Mouse (Mus musculus) liver (tissue): Measurements from ENCODE around the gene Map3k12.

ENCODE experiments used
- DNase-seq: peaks from one replicate; pipeline ENCODE4 v3.0.0-alpha.2; 2020; ENCODE audit warnings: mixed read lengths

Gene Map3k12

DNA sequence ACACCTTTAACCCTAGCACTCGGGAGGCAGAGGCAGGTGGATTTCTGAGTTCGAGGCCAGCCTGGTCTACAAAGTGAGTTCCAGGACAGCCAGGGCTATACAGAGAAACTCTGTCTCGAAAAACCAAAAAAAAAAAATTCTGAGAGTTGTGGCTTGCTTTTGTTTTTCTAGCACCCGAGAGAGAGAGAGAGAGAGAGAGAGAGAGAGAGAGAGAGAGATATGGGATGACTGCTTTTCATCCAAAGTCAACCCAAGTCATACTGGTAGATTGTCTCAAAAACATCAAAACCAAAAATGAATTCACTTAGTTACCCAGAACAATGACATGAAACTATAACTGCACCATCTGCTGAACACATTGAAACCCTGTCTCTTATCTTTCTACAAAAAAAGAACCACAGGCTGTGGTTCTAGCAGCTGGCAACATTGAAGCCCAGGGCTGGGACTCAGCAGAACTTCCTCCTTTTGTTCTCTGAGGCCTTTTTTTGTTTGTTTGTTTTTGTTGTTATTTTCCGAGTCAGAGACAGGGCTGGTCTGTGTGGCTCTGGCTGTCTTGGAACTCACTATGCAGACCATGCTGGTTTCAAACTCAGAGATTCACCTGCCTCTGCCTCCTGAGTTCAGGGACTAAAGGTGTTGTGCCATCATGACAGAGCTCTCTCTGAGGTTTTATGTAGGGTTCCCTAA lies 58.7 kb downstream of the Map3k12 start:
- peak; percentile 7 for DNase-seq

DNA sequence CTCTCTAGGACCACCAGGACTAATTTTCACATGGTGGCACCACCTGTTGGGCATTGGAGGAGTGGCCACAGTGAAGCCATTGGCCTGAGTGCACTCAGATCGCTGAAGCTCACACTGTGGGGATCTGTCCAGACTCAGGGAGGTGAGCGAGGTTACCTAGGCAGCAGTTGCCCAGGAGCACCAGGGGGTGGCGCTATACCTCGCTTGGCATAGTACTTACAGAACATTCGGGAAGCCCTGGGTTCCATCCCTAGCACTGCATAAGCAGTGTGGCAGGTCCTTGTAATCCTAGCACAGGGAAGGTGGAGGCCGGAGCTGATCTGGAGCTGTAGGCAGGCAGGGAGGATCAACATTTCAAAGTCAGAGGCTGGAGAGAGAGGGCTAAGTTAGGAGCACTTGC lies 60.9 kb downstream of the Map3k12 start:
- peak; percentile 59 for DNase-seq

DNA sequence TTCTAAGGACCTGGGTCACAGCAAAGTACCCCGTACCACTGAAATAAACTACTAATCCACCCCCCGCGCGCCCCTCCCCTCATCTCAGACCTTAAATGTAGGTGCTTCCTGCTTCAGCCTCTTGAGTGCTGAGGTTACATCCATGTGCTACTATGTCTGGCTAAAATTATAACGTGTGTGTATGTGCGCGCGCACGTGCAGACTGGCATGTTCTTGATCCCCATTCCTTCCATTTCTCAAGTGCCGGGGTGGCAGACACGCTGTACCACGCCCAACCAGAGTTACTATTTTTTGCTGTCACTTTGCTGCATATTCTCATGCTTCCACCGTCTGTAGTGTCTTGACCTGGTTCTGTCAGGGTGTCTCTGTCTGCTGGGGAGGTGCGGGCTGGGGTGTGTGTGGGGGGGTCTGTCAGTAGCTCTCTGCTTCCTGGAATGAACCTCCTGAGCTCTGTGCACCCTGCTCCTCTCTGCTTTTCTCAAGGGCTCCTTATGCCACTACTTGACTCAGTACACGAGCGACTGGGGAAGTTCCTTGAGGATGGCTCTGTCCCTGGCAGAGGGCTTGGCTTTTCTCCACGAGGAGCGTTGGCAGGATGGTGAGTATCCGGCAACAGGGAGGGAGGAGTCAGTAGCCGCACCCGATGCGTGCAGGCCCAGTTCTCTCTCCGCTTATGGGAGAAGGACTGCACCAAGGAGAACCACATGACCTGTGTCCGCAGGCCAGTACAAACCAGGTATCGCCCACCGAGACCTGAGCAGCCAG lies 65.0 kb downstream of the Map3k12 start:
- DNase-seq: no peak

DNA sequence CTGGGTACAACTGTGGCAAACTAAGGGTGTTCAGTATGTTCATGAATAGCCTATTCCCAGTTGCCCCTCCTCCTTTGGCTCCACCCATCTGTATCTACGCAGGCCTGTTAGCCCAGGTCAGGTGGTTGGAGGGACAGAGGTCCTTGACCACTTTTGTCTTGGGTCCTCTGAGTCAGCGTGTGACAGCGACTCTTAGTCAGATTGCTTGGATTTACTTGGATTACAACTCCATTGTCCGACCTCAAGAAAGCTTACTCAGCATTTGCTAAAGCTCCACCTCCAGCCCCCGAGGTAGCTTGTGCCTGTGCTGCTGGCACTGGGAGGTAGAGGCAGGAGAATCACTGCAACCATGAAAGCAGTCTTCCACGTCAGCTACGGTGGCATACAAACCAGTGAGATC lies 65.9 kb downstream of the Map3k12 start:
- DNase-seq: peak; percentile 24

DNA sequence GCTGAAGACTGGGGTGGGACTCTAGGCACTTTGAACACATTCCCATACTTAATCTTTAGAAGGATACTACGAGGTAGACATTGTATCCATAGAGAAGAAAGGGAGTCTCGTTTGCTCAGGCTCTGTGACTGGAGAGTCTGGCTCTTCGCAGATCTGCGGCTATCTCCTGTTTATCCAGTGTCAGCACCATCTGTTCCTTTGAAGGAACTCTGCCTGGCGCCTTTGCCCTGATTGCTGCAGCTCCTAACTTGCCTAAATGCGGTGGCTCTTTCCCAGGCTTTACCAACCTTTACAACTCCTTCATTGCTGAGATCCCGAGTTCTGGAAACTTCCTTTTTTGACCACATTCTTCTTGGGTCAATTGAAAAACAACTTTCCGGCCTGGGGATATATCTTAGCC lies 67.5 kb downstream of the Map3k12 start:
- no peak for DNase-seq
